In genomic region chr17:30368559-30368958, GRCm38 (mm10) we compare ENCODE assay signal across 15 mouse cellular contexts.
DNase-seq lines count a peak whose midpoint lies in the region; ATAC-seq and TF ChIP-seq lines count a peak whose summit lies in the region.
"Had no signal": no experiment of that assay in that cellular context is flagged by ENCODE, and none has a peak within 500 bp of the region (broad histone marks: within the 10 kb centered on the region; RNA-seq: fewer than 3 reads in every experiment).

No protein-coding gene starts in this region.

- no peaks in the 10 kb centered on the region for H3K27me3 ChIP-seq in hindbrain, embryonic 10.5 days (ENCODE audit: insufficient read depth, poor library complexity, severe bottlenecking)
- no peaks in the 10 kb centered on the region for H3K27me3 ChIP-seq in hindbrain, embryonic 14.5 days (ENCODE audit: control insufficient read depth, insufficient read depth, low read length)
- H3K27me3 ChIP-seq in forebrain, embryonic 14.5 days (replicated peaks; ENCODE audit: control insufficient read depth, insufficient read depth, low read length), result no peaks in the 10 kb centered on the region
- no peaks in the 10 kb centered on the region for H3K27me3 ChIP-seq in midbrain, embryonic 14.5 days (ENCODE audit: control insufficient read depth, insufficient read depth, low read length)
- H3K27me3 ChIP-seq: limb, embryonic 12.5 days; lung, embryonic 15.5 days had no signal

- no peak for DNase-seq in hindbrain, embryonic 10.5 days (ENCODE audit: low spot score)
- no peak for DNase-seq in hindbrain, embryonic 14.5 days (ENCODE audit: low spot score)
- DNase-seq in brain, embryonic 14.5 days (ENCODE audit: low read depth), result peak; percentile 81
- DNase-seq in forebrain, embryonic 14.5 days (ENCODE audit: low spot score), result peak; percentile 65
- peak; percentile 65 for DNase-seq in midbrain, embryonic 14.5 days
- DNase-seq in spleen, adult 18-20 months, result no peak
- no peak for DNase-seq in urinary bladder, postnatal 10 days (ENCODE audit: low spot score)
- DNase-seq in heart, postnatal 14 days, result no peak
- DNase-seq: adrenal gland, adult 2 months; cerebellum, adult 11 months; gastrocnemius, postnatal 10 days; heart, postnatal 10 days; kidney, adult 9 months had no signal

- H3K4me3 ChIP-seq in hindbrain, embryonic 10.5 days, result no peak overlapping the region
- H3K4me3 ChIP-seq in hindbrain, embryonic 14.5 days (replicated peaks; ENCODE audit: low read length), result no peak overlapping the region
- no peak overlapping the region for H3K4me3 ChIP-seq in forebrain, embryonic 14.5 days (ENCODE audit: low read depth, low read length)
- no peak overlapping the region for H3K4me3 ChIP-seq in midbrain, embryonic 14.5 days (replicated peaks; ENCODE audit: low read depth, low read length)
- H3K4me3 ChIP-seq: limb, embryonic 12.5 days; lung, embryonic 15.5 days had no signal

- WGBS in hindbrain, embryonic 10.5 days, result 29% methylated on average over 2 of the region's 2 CpGs
- WGBS in hindbrain, embryonic 14.5 days, result 23% methylated on average over 2 of the region's 2 CpGs
- WGBS in forebrain, embryonic 14.5 days, result 12% methylated on average over 2 of the region's 2 CpGs
- WGBS in midbrain, embryonic 14.5 days, result 16% methylated on average over 2 of the region's 2 CpGs

- TF ChIP-seq POLR2A in brain, embryonic 14.5 days (IDR thresholded peaks at IDR 0.05; ENCODE audit: borderline replicate concordance, extremely low read depth, insufficient read depth, insufficient read length, poor library complexity, severe bottlenecking), result no peak

- H3K4me1 ChIP-seq in hindbrain, embryonic 10.5 days (replicated peaks), result peaks cover 39% of the 10 kb centered on the region
- H3K4me1 ChIP-seq in hindbrain, embryonic 14.5 days (replicated peaks; ENCODE audit: control insufficient read depth, insufficient read depth, low read length), result peaks cover 10% of the 10 kb centered on the region; the same call in 1 of the 2 replicates
- peaks cover 14% of the 10 kb centered on the region; the same call in 1 of the 2 replicates for H3K4me1 ChIP-seq in forebrain, embryonic 14.5 days (ENCODE audit: control insufficient read depth, insufficient read depth, low read length)
- H3K4me1 ChIP-seq in midbrain, embryonic 14.5 days (ENCODE audit: control insufficient read depth, insufficient read depth, low read length), result peaks cover 25% of the 10 kb centered on the region

- TF ChIP-seq CTCF in brain, embryonic 14.5 days (IDR thresholded peaks at IDR 0.05; ENCODE audit: borderline replicate concordance, extremely low read depth, insufficient read depth, insufficient read length), result no peak

- ATAC-seq in hindbrain, embryonic 14.5 days (ENCODE audit: low FRiP score), result no peak
- no peak; the same call in 1 of the 2 replicates for ATAC-seq in forebrain, embryonic 14.5 days
- ATAC-seq in midbrain, embryonic 14.5 days (ENCODE audit: low FRiP score, low TSS enrichment), result no peak

- H3K4me2 ChIP-seq in hindbrain, embryonic 14.5 days (replicated peaks), result no peak overlapping the region
- no peak overlapping the region for H3K4me2 ChIP-seq in forebrain, embryonic 14.5 days (ENCODE audit: low read length)
- no peak overlapping the region for H3K4me2 ChIP-seq in midbrain, embryonic 14.5 days (ENCODE audit: low read length)
- H3K4me2 ChIP-seq: limb, embryonic 12.5 days; lung, embryonic 15.5 days had no signal

- no peaks in the 10 kb centered on the region for H3K9me3 ChIP-seq in hindbrain, embryonic 10.5 days
- no peaks in the 10 kb centered on the region for H3K9me3 ChIP-seq in hindbrain, embryonic 14.5 days (ENCODE audit: control insufficient read depth, low read length)
- H3K9me3 ChIP-seq in forebrain, embryonic 14.5 days (replicated peaks; ENCODE audit: control insufficient read depth, low read length), result no peaks in the 10 kb centered on the region
- no peaks in the 10 kb centered on the region for H3K9me3 ChIP-seq in midbrain, embryonic 14.5 days (ENCODE audit: control insufficient read depth, low read length)
- H3K9me3 ChIP-seq: limb, embryonic 12.5 days; lung, embryonic 15.5 days had no signal

- no peak overlapping the region for H3K9ac ChIP-seq in hindbrain, embryonic 14.5 days
- no peak overlapping the region for H3K9ac ChIP-seq in forebrain, embryonic 14.5 days (ENCODE audit: low read length)
- H3K9ac ChIP-seq in midbrain, embryonic 14.5 days (replicated peaks; ENCODE audit: low read length), result no peak overlapping the region
- H3K9ac ChIP-seq: limb, embryonic 12.5 days; lung, embryonic 15.5 days had no signal

- intact Hi-C loops in heart, postnatal 14 days (cut with DNase I), result no loop called here

- H3K36me3 ChIP-seq in hindbrain, embryonic 10.5 days, result no peaks in the 10 kb centered on the region
- H3K36me3 ChIP-seq in hindbrain, embryonic 14.5 days (replicated peaks; ENCODE audit: control insufficient read depth, insufficient read depth), result no peaks in the 10 kb centered on the region
- H3K36me3 ChIP-seq in forebrain, embryonic 14.5 days (ENCODE audit: control insufficient read depth, insufficient read depth, low read length), result no peaks in the 10 kb centered on the region
- H3K36me3 ChIP-seq in midbrain, embryonic 14.5 days (ENCODE audit: control insufficient read depth, insufficient read depth, low read length), result no peaks in the 10 kb centered on the region
- H3K36me3 ChIP-seq: limb, embryonic 12.5 days; lung, embryonic 15.5 days had no signal

- peak overlapping the region; percentile 75 for H3K27ac ChIP-seq in hindbrain, embryonic 10.5 days
- H3K27ac ChIP-seq in hindbrain, embryonic 14.5 days, result no peak overlapping the region
- peak overlapping the region; percentile 44; the same call in 1 of the 2 replicates for H3K27ac ChIP-seq in forebrain, embryonic 14.5 days (ENCODE audit: low read depth, low read length)
- peak overlapping the region; percentile 60 for H3K27ac ChIP-seq in midbrain, embryonic 14.5 days (replicated peaks; ENCODE audit: low read depth, low read length)
- H3K27ac ChIP-seq: limb, embryonic 12.5 days; lung, embryonic 15.5 days had no signal

Comparison
In these comparisons a context has a peak if more than half of its experiments do, and no peak if none do; other contexts are left out.
1. DNase-seq: peak in brain, embryonic 14.5 days (single experiment), forebrain, embryonic 14.5 days (single experiment) and midbrain, embryonic 14.5 days (single experiment); none in hindbrain, embryonic 10.5 days (single experiment), hindbrain, embryonic 14.5 days (single experiment), spleen, adult 18-20 months (0 of 2), urinary bladder, postnatal 10 days (single experiment) and heart, postnatal 14 days (0 of 2).